Mouse (Mus musculus): ENCODE results near the gene Rassf8. TPM values are rescaled to one million over a fixed set of nuclear protein-coding genes. Genes with fewer than 3 reads are reported as not detected.

The Rassf8 gene
- total RNA-seq (2021), result 10 to 100 TPM; 93.1 to 97.9 TPM

GRCm38 (mm10) chr6:145746132-145746849, at the start of gene Rassf8:
Rassf8 (plus strand) TSS chr6:145746748.
- peak; percentile 93 for DNase-seq

GRCm38 (mm10) chr6:145701021-145701540, 45.5 kb upstream of the Rassf8 start:
- no peak for DNase-seq

- DNase-seq, result no peak
Measured at GRCm38 (mm10) chr6:145703667-145704066, 42.9 kb upstream of the Rassf8 start.

GRCm38 (mm10) chr6:145709956-145710720, 36.4 kb upstream of the Rassf8 start:
- DNase-seq, result no peak

GRCm38 (mm10) chr6:145710797-145711196, 35.8 kb upstream of the Rassf8 start:
- no peak for DNase-seq

- no peak for DNase-seq
Measured at GRCm38 (mm10) chr6:145711320-145711719, 35.2 kb upstream of the Rassf8 start.

- no peak for DNase-seq
Measured at GRCm38 (mm10) chr6:145713241-145714114, 33.1 kb upstream of the Rassf8 start.

GRCm38 (mm10) chr6:145714131-145714530, 32.4 kb upstream of the Rassf8 start:
- DNase-seq, result no peak

- DNase-seq, result no peak
Measured at GRCm38 (mm10) chr6:145722596-145722995, 24.0 kb upstream of the Rassf8 start.

- DNase-seq, result no peak
Measured at GRCm38 (mm10) chr6:145723131-145723863, 23.3 kb upstream of the Rassf8 start.

GRCm38 (mm10) chr6:145725849-145726248, 20.7 kb upstream of the Rassf8 start:
- DNase-seq, result no peak

GRCm38 (mm10) chr6:145726986-145727385, 19.6 kb upstream of the Rassf8 start:
- DNase-seq, result no peak

- no peak for DNase-seq
Measured at GRCm38 (mm10) chr6:145732868-145733267, 13.7 kb upstream of the Rassf8 start.

- no peak for DNase-seq
Measured at GRCm38 (mm10) chr6:145733276-145733675, 13.3 kb upstream of the Rassf8 start.

GRCm38 (mm10) chr6:145733911-145734310, 12.6 kb upstream of the Rassf8 start:
- DNase-seq, result no peak

GRCm38 (mm10) chr6:145736099-145736498, 10.4 kb upstream of the Rassf8 start:
- DNase-seq, result no peak

- no peak for DNase-seq
Measured at GRCm38 (mm10) chr6:145739231-145739630, 7.3 kb upstream of the Rassf8 start.

GRCm38 (mm10) chr6:145740011-145740410, 6.5 kb upstream of the Rassf8 start:
- no peak for DNase-seq

GRCm38 (mm10) chr6:145745291-145745690, 1.3 kb upstream of the Rassf8 start:
- DNase-seq, result no peak

GRCm38 (mm10) chr6:145746921-145747670, 548 bp downstream of the Rassf8 start:
- DNase-seq, result peak; percentile 63

Measured in heart, postnatal 4 days (tissue).